Mouse (Mus musculus) T-helper 2 cell (primary cell): ENCODE data around the gene Agap1.

Source experiments
- in situ Hi-C: fragments of 300-600 bp; cut with MboI, MseI; formaldehyde crosslinking; loops from one replicate; pipeline ENCODE4 v1.15.1; 2025; ENCODE audit warnings: high pct_unique_total_duplicates

The Agap1 gene

DNA sequence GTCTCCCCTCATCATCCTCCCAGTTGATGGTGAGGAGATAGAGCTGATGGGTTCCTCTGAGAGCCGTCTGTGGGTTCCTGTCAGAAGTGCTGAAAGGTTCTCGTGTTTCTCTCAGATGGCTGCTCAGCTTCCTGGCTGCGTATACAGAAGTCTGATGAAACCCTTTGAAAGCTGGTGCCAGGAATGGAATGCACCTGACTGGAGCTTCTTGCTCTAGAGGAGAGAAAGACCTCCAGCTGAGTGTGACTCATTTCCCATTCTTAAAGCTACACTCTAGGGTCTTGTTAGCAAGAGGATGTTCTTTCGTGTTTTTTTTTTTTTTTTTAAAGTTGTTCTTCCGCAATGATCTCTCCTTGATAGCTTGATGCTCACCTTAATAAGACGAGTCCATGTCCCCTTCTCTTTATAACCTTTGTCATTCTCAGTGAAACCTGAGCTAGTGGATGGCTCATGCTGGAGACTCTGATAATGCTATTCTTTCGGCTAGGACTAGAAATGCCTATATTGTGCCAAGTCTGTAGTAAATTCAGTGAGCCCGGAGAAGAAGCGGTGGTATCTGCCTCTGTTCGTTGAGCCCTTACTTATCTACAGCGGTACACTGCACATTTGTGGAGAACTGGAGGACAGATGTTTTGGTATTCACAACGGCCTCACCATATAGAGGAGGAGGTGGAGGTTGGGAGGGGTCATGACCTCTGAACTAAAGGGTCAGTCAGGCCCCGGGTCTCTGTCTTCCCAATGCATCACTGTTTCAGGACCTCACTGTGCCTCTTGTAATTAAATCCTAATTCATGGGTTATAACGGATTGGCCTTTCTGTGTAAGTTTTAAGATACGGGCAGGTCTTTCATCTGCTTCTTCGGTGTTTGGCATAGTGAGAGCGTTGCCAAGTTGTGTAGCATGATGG, 2.8 kb downstream of the Agap1 start:
- in situ Hi-C loops, result no loop called here

DNA sequence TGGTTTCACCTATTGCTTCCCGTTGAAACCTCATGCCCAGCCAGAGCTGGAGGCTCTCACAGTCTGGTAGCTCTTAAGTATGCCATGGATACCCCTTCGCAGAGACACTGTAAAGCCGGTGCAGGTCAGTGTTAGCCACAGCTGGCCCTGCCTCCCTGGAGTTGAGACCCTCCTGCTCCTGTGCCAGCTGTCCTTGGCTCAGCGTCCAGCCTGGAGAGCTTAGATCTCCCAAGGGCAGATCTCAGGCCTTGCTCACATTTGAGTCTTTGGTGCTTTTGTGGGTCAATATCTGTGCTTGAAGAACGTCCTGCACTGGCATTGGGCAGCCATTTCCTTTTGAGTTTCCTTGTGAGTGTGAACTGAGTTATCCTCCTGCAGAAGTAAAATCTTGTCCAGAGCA, 7.3 kb downstream of the Agap1 start:
- in situ Hi-C loops, result no loop called here

DNA sequence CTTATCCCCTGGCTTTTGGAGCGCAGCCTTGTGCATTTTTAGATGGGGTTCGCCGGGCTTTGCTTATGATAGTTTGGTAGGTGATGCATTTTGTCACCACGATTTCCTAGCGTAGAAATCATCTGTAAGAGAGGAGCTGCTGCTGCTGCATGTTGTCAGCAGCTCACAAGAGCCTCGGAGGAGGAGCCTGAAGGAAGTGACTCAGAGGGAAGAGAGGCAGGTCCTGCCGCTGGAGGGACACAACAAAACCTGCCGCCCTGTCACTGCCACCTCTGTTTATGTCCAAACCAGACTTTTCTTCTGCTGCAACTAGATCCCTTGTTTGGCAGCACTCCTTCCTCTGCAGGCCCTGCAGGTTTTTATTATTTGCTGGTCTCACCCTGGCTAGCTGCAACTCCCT, 8.5 kb downstream of the Agap1 start:
- in situ Hi-C loops, result no loop called here

DNA sequence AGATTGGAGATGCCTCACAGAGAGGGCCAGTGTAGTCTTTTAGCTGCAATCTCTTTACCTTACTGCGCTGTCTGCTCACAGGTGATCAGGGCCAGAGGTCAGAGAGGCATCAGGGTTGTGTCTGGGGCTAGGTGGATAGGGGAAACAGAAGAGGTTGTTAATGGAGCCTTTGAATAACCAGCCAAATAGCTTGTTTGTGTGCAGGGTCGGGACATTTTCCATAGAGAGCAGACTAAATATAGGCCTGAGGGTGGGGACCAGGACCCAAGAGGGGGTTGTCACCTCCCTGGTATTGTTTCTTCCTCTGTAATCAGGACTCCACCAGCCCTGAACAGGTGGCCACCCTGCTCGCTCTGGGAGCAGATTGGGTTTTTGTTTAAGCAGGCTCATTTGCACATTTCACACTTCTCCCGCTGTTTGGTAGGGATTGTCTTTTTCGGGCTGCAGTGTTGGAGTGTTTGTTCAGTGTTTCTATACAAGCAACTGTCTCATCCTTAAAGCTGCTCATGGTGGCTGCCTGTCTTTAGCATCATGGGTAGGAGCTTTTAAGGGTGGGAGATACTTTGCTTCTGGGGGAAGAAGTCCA, 10.9 kb downstream of the Agap1 start:
- in situ Hi-C loops, result no loop called here

DNA sequence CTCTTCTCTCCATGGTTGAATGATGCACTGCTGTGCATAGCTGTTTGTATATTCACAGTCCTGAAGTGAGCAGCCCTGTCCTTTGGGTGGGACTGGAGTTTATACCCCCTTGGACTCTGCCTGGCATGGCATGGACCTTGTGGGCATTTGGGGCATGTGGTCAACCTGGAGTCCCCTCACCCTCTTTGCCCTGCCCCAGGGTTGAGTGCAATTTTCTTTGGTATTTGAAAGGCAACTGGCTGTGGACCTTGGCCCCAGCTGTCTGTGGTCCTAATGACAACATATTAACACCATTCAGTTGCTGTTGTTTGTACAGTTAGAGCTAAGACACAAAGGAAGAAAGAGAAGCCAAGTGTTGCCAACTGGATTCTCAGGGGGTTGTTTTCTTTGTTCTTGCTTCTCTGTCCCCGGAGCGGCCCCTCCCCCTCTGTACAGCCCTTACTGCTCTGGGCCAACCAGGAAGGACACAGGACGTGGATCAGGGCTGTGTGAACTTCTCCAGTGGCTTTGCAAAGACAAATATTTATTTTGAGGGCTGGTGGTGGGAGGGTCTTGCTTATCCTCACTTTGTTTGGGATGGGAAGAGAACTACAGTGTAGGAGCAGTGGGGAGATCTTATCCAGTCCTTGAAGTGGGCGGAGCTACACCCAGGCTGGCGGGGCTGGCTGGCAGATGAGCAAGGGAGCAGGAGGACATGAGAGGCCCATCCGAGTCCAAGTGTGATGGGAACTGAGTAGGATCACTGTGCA, 12.9 kb downstream of the Agap1 start:
- in situ Hi-C loops, result no loop called here

DNA sequence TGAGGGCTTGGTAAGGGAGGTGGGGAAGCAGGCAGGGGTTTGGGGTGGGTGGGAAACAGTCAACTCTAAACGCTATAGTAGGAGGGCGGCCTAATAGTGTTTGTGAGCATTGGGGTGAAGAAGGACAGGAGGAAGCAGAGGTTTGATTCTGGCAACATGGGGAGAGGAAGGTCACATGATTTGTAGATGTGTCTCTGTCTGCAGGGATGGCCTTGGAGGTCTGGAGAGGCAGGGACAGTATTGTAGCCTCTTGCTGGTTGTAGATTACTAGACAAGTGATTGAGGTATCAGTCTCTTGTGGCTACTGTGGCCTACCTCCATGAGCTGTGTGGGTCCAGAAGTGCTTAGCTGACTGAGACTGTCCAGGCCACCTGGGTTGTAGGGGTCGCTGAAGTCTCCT, 13.5 kb downstream of the Agap1 start:
- in situ Hi-C loops, result no loop called here

DNA sequence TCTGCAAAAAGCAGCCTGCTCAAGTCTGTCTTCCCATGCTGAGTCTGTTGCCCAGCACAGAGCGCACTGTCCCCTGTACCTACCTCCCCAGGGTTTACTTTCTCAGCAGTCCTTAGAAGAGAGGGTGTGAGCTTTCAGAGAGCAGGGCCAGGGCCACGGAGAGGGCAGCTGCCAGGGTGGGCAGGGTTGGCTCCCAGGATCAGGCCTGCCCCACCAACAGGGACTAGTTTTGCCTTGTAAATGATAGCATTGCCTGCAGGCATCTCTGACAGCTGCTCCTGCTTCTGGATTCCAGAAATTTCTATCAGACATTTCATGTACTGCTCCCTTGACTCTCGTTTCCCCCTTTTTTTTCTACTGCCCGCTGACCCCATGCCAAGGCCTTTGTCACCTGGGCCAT, 16.8 kb downstream of the Agap1 start:
- in situ Hi-C loops, result no loop called here

DNA sequence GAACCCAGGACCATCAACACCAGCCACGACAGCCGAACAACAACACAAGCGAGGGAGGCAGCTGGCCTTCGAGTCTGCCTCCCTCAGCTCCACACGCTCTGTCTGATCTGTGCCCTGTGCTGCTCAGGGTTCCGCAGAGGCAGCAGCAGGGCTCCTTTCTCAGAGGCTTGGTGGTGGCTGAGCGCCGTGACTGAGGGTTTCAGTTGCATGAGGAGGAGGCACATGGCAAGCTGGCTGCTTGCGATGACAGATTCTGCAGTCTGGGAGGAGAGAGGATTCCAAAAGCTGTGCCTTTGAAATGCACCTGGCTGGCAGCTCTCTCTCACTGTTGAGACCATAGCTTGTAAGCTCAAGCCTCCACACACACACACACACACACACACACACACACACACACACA, 17.3 kb downstream of the Agap1 start:
- in situ Hi-C loops, result no loop called here

DNA sequence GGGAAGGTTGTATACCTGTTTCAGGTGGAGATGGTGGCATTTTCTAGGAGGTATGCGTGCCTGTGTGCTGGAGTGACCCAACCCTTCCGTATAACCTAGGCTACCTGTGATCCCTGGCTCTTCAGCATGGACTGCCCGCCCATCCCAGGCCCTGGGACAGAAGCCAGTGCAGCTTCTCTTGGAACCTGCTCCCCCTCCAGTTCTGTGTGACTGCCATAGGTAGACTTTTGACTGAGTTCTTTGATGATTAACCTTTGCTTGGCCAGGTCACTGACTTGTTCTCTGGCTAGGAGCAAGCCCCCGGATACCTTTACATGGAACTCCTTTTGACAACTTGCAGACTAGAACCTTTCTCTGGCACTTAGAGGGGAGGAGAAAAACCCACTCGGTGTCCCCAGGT, 19.3 kb downstream of the Agap1 start:
- in situ Hi-C loops, result no loop called here

DNA sequence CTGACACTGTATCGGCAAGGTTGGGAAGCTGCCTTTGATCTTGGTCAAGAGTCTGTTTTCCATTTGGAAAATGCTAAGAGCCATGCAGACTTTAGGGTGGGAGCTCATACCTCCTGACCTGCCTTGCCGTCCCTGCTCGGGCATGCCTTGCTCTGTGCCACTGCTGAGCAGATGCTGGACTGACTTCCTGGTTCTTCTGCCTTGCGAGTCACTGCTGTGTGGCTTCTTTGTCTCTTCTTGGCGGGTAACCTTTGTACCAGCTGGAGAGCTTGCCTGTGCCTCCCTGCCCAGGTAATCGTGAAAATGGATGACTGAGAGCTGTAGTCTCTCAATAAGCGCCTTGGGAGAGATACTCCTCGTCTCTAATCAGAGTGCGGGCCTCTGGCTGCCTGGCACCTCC, 20.2 kb downstream of the Agap1 start:
- in situ Hi-C loops, result no loop called here

DNA sequence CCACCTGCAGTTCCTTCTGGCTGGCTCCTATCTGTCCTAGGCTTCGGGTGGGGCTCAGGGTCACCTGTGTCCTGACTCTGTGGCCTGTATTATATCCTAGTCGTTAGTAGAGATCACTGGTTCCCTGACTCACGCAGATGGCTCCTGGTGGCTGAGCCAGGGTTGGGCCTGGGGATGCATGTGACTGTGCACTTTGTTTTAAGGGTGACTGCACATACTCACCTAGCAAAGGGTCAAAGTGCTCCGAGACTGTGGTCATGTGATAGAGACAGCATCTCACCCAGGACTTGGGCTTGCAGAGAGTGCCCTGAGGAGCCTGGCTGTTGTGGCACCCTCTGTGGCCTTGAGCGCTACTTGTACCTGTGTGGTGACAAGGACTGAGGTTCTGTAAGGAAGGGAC, 22.4 kb downstream of the Agap1 start:
- in situ Hi-C loops, result no loop called here

DNA sequence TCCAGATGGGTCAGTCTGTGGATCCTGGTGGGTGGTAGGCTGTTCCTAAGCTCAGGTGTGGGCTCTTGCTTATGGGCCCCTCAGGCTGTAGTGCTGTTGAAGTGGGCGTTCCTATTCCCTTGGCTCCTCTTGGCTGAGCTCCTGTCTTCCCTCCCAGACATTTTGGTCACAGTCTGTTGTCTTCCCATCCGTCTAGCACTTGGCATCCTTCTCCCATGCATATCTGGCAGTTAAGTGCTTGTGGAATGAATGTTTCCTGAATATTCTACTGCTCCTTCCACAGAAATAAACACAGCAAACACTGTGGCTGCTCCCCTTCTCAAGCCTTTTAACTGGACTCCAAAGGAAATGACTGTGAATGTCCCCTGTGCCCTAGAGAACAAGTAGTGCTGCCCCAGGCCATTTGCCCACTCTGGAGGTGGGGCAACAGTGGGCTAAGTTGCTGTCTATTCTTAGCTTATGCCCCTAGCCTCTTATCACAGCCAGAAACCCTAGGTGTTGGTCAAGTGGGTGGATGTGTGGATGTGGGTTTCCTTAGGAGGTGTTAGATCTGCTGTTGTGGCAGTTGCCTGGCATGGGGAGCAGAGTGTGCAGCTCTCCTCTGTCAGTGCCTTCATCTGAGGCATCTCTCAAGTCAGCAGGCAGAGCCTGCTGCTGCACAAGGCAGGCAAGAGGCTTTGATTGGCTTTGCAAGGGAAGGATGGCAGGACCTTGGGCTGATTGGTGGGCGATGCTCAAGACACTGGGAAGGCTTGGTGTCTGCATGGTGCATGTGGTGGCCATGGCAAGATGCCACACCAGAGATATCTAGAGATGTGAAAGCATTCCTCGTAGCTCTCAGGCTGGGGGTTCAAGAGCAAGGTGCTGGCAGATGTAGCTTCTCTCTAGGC, 24.2 kb downstream of the Agap1 start:
- in situ Hi-C loops, result no loop called here

DNA sequence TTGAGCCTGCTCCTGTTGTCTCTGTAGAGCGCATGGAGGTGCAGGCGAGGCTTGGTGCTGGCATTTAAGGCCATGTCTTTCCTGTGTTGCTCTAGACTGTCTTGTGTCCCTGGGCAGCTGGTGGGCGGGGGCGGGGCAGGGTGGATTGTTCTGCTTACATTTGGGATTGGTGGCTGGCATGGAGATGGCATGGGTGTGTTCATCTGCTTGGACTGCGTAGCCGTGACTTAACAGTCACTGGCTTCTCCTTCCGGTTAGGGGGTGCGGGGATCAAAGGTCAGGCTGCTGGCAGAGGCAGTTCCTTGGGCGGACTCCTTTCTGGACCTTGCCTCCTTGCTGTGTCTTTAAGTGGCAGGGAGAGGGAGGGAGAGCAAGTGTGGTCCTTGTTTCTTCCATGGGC, 26.5 kb downstream of the Agap1 start:
- in situ Hi-C loops, result no loop called here

DNA sequence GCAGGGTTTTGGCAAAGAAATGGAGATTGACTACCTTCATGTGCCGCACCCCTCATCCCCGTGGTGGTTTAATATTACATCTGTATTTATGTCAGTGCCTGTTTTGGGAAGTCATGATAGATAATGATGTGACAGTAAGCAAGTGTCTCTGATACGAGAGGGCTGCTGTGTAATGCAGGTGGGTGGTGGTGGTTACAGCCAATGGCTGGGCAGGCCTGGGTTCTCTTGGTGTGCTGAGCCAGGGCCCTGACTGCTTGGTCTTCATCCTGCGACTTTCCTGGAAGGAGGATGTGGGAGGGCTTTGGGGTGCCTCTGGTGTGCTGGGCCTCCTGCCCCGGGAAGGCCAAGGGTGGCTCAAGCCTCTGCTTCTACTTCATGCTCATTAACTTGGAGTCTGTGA, 28.2 kb downstream of the Agap1 start:
- in situ Hi-C loops, result no loop called here

DNA sequence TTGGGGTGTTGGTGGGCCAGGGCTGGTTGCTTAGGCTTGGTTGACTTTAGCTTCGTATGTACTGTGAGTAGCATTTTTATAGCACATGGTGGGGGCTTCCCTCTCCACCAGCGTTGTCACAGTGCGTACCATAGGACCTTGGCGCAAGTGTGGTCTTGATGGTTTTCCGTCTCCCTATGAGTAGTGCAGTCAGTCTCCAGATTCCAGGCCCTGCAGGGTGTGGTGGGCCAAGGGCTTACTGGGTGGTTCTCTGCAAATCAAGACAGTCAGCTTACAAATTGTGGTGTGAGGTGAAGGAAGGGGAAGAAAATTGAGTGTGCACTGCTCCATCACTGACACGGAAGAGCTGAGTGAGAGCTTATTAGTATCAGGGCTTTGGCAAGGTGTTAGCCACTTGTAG, 32.3 kb downstream of the Agap1 start:
- in situ Hi-C loops, result no loop called here

DNA sequence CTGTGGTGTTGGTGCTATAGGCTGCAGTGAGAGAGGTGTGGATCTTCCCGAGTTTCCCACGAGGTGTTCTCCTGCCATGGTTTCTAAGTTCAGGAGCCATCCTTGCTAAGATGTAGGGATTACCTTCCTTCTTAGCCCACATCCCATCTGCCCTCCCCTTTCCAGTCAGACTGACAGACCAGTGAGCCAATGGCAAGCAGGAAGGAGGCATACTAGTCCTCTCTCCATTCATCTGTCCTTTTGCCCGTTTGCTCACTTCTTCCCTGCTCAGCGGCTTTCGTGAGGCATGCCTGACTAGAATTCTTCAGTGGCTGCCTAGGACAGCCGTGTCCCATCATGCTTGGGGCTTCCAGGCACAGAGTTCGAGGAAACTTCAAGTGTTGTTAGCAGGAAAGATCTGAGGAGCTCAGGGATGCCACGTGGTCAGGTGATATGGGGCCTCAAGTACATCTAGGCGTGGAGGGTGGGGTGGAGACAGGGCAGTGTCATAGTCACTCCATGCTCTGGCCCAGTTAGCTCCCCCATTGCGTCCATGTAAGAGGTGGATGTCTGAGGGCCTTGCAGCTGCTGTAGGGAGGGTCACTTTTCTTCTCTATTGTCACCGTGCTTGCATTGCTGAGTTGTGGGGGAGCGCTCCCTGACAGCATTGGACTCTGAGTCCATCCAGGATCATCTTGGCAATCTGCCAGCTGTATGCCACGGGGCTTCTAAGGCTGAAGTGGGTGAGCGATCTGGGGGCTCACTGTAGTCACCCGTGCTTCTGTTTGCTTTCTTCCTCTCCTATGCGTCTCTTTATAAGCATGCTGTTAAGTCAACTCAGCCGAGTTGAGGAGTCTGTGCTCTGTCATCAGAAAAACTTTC, 34.7 kb downstream of the Agap1 start:
- in situ Hi-C loops, result no loop called here

DNA sequence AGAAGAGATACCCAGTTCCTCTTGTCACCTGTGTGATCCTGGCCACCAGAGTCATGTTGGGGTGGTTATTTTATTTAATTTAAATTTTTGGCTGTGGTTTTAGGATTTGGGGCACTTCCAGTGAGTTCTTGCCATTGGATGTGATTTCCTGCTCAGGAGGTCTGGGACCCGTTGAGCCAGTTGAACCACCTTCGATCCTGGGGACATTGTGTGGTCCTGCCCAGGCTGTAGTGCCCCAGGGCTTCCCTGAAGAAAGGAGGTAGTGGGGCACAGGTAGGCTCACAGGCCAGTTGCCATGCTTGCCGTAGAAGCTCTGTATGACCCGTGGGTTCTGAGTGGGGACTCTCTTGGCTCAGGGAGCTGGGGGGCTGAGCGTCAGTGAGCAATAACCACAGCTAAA, 38.6 kb downstream of the Agap1 start:
- in situ Hi-C loops, result no loop called here

DNA sequence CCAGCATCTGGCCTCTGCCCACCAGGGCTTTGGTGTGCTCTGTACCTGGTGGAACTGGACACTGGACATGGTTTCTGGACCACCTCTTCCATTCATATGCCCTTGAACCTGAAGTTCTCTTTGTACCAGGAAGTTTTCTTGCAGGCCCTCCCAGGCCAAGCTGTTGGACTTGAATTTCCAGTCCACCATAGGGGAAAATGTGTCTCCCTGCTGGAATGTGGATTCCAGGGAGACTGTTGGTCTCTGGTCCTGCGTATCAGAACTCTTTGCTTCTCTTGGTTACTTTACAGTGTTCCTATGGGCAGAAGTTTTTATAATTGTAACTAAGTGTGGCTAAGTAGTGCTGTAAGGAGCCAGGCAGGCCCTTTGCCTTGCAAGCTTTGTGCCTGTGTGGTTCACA, 40.2 kb downstream of the Agap1 start:
- in situ Hi-C loops, result no loop called here

DNA sequence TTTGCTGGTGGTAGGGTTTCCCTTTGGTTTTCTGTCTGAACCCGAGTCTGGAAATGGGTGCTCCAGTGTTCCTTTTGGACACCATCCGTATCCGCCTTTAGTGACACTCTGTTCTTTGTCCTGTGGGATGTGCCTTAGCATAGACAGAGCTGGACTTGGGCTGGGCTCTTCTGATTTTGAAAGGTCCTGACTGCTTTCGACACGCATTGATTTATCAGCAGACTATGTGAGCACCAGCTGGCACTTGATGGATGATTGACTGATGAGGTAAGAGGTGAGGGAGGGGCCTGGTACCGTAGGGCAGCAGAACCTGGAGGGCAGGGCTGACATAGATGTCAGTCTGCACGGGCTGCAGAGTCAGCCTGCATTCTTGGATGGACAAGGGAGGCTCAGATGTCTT, 41.6 kb downstream of the Agap1 start:
- in situ Hi-C loops, result no loop called here

DNA sequence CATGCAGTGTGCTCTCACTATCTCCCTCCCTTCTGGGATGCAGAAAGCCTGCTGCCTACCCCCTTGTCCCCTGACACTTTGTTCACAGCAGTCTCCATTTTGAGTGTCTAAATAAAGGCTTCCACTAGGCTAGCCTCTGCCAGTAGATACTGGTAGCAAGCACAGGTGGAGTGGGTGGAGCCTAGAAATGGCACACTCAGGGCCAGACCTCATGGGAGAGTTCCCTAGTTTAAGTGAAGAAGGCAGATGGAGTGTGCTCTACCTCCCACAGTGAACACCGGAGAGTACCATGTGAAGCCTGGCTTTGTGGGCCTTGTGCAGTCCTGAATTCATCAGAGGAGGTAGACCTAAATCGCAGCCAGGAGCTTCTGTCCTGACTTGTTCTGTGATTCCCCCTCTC, 46.3 kb downstream of the Agap1 start:
- in situ Hi-C loops, result no loop called here

DNA sequence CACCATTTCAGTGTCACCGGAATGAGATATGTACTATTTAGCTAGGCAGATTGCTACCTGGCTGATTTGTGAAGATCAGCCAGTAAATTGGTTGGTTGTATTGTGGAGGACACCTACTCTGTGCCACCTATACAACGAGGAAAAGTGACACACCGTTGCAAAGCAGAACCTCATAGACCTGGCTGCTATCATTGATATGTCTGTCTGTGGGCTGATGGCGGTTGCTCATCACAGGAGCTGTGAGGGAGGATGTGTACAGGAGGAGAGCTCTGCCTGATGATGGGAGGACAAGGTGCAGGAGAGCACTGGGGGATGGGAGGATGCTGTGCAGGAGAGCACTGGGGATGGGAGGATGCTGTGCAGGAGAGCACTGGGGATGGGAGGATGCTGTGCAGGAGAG, 46.7 kb downstream of the Agap1 start:
- in situ Hi-C loops, result no loop called here
